Mouse (Mus musculus) myocyte (in vitro differentiated cells): Measurements from ENCODE around the gene Ephb4. TPM values are rescaled to one million over a fixed set of nuclear protein-coding genes. Genes with fewer than 3 reads are reported as not detected.

Experiments used
- H3K27me3 ChIP-seq: one replicate; pipeline ENCODE4 v1.6.1; 2011; ENCODE audit not compliant: control insufficient read depth, insufficient read depth, insufficient read length
- H3K36me3 ChIP-seq: one replicate; pipeline ENCODE4 v1.6.1; 2011; ENCODE audit not compliant: control insufficient read depth, insufficient read depth
- H3K4me2 ChIP-seq: one replicate; pipeline ENCODE4 v1.6.1; 2011; ENCODE audit warnings: low read depth, control low read depth
- H3K4me3 ChIP-seq: one replicate; pipeline ENCODE4 v1.5.1; 2011; ENCODE audit warnings: mild to moderate bottlenecking, control low read depth, moderate library complexity
- H3K79me2 ChIP-seq: one replicate; pipeline ENCODE4 v1.6.1; 2011; ENCODE audit not compliant: control insufficient read depth, insufficient read depth
- H3ac ChIP-seq: one replicate; pipeline ENCODE4 v1.6.1; 2011; ENCODE audit not compliant: control insufficient read depth, insufficient read length
- CEBPB ChIP-seq: IDR thresholded peaks from 2 replicates; pipeline ENCODE4 v1.6.1; 2011; ENCODE audit warnings: mild to moderate bottlenecking, moderate library complexity; ENCODE audit not compliant: poor library complexity, insufficient read depth, severe bottlenecking
- E2F4 ChIP-seq: IDR thresholded peaks from one replicate; pipeline ENCODE4 v1.6.1; 2011; ENCODE audit warnings: mild to moderate bottlenecking, control low read depth, moderate library complexity; ENCODE audit not compliant: insufficient read depth
- MAX ChIP-seq: IDR thresholded peaks from one replicate; pipeline ENCODE4 v1.6.1; 2011; ENCODE audit warnings: low read depth, mild to moderate bottlenecking, control low read depth
- MYOD1 ChIP-seq, 3 experiments: IDR thresholded peaks; one replicate each; pipeline ENCODE4 v1.6.1; 2011; ENCODE audit warnings: control low read depth in 2 of 3, low read depth in 2 of 3, mild to moderate bottlenecking in 2 of 3, moderate library complexity in 1 of 3; ENCODE audit not compliant: insufficient read length in 2 of 3, control insufficient read depth in 1 of 3
- MYOG ChIP-seq, 3 experiments: IDR thresholded peaks; one replicate each; pipeline ENCODE4 v1.6.1; 2011; ENCODE audit warnings: control low read depth in 2 of 3, low read depth in 2 of 3, mild to moderate bottlenecking in 2 of 3; ENCODE audit not compliant: insufficient read length in 2 of 3, control insufficient read depth in 1 of 3, insufficient read depth in 1 of 3
- POLR2A ChIP-seq: IDR thresholded peaks from one replicate; pipeline ENCODE4 v1.6.1; 2011; ENCODE audit warnings: low read depth, mild to moderate bottlenecking, control low read depth, moderate library complexity; ENCODE audit not compliant: insufficient read length
- POLR2AphosphoS2 ChIP-seq: IDR thresholded peaks from one replicate; pipeline ENCODE4 v1.6.1; 2011; ENCODE audit warnings: low read depth, control low read depth; ENCODE audit not compliant: insufficient read length
- REST ChIP-seq: IDR thresholded peaks from one replicate; pipeline ENCODE4 v1.6.1; 2011; ENCODE audit warnings: mild to moderate bottlenecking, control low read depth, moderate library complexity; ENCODE audit not compliant: insufficient read depth, insufficient read length
- SRF ChIP-seq: IDR thresholded peaks from one replicate; pipeline ENCODE4 v1.6.1; 2011; ENCODE audit warnings: low read depth; ENCODE audit not compliant: control insufficient read depth, insufficient read length
- TCF12 ChIP-seq: IDR thresholded peaks from one replicate; pipeline ENCODE4 v1.6.1; 2011; ENCODE audit warnings: mild to moderate bottlenecking, control low read depth; ENCODE audit not compliant: poor library complexity, insufficient read depth, severe bottlenecking
- TCF3 ChIP-seq: IDR thresholded peaks from one replicate; pipeline ENCODE4 v1.6.1; 2011; ENCODE audit warnings: low read depth, control low read depth; ENCODE audit not compliant: insufficient read length
- USF1 ChIP-seq: IDR thresholded peaks from one replicate; pipeline ENCODE4 v1.6.1; 2011; ENCODE audit warnings: low read depth, mild to moderate bottlenecking, control low read depth, moderate library complexity
- polyA plus RNA-seq: library from polyadenylated mRNA; unstranded; fragments of >200 nt; fragmentation: generic; extraction: Trizol; gene quantifications from one replicate; pipeline ENCODE4 v1.2.1, GENCODE M21; 2012; ENCODE audit warnings: missing spikeins

Ephb4 gene
- polyA plus RNA-seq, 1 experiment = 17.8 TPM

DNA sequence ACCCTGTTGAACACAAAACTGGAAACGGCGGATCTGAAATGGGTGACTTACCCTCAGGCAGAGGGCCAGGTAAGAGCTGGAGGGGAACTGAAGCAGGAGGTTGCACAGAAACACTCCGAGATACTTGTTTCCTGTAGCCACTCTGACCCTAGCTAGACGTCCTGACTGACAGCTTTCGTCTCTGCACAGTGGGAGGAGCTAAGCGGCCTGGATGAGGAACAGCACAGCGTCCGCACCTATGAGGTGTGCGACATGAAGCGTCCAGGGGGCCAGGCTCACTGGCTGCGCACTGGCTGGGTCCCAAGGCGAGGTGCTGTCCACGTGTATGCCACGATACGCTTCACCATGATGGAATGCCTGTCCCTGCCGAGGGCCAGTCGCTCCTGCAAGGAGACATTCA, 4.2 kb downstream of the Ephb4 start:
- no peak overlapping the region for H3K4me3 ChIP-seq
- no peaks in the 10 kb centered on the region for H3K36me3 ChIP-seq
- no peak overlapping the region for H3K4me2 ChIP-seq

GRCm38 (mm10) chr5:137358382-137358781, 8.5 kb downstream of the Ephb4 start:
- no peak for TF ChIP-seq TCF3
- TF ChIP-seq CEBPB = no peak
- no peak for TF ChIP-seq USF1
- TF ChIP-seq TCF12 = no peak
- no peak for TF ChIP-seq REST
- no peak for TF ChIP-seq MYOG (IDR thresholded peaks at IDR 0.05; ENCODE audit: control insufficient read depth in 1 of 3, insufficient read depth in 1 of 3, insufficient read length in 2 of 3, low read depth in 2 of 3)
- TF ChIP-seq SRF = no peak
- no peak overlapping the region for H3ac ChIP-seq
- H3K27me3 ChIP-seq = no peaks in the 10 kb centered on the region
- no peak overlapping the region for H3K4me2 ChIP-seq
- H3K79me2 ChIP-seq = no peaks in the 10 kb centered on the region
- H3K36me3 ChIP-seq = peaks cover 5% of the 10 kb centered on the region
- no peak overlapping the region for H3K4me3 ChIP-seq

More for the DNA sequence above, 4.2 kb downstream of the Ephb4 start:
- no peak for TF ChIP-seq TCF3
- no peak for TF ChIP-seq MYOG (IDR thresholded peaks at IDR 0.05; ENCODE audit: control insufficient read depth in 1 of 3, insufficient read depth in 1 of 3, insufficient read length in 2 of 3, low read depth in 2 of 3)
- TF ChIP-seq MAX = no peak
- no peak for TF ChIP-seq SRF
- TF ChIP-seq E2F4 = no peak
- Histone ChIP-seq H3K79me2 (peaks cover 12% of the 10 kb centered on the region), H3K27me3 (no peaks in the 10 kb centered on the region), H3ac (no peak overlapping the region)

GRCm38 (mm10) chr5:137369665-137370064, 19.8 kb downstream of the Ephb4 start:
- H3ac ChIP-seq = no peak overlapping the region
- no peak overlapping the region for H3K4me2 ChIP-seq
- H3K79me2 ChIP-seq = no peaks in the 10 kb centered on the region
- no peak overlapping the region for H3K4me3 ChIP-seq
- peaks cover 5% of the 10 kb centered on the region for H3K36me3 ChIP-seq
- no peaks in the 10 kb centered on the region for H3K27me3 ChIP-seq
- no peak for TF ChIP-seq MYOD1 (IDR thresholded peaks at IDR 0.05; ENCODE audit: control insufficient read depth in 1 of 3, insufficient read length in 2 of 3, low read depth in 2 of 3)
- no peak for TF ChIP-seq MYOG (IDR thresholded peaks at IDR 0.05; ENCODE audit: control insufficient read depth in 1 of 3, insufficient read depth in 1 of 3, insufficient read length in 2 of 3, low read depth in 2 of 3)
- TF ChIP-seq REST = no peak
- no peak for TF ChIP-seq TCF3
- TF ChIP-seq MAX = no peak
- no peak for TF ChIP-seq POLR2A

DNA sequence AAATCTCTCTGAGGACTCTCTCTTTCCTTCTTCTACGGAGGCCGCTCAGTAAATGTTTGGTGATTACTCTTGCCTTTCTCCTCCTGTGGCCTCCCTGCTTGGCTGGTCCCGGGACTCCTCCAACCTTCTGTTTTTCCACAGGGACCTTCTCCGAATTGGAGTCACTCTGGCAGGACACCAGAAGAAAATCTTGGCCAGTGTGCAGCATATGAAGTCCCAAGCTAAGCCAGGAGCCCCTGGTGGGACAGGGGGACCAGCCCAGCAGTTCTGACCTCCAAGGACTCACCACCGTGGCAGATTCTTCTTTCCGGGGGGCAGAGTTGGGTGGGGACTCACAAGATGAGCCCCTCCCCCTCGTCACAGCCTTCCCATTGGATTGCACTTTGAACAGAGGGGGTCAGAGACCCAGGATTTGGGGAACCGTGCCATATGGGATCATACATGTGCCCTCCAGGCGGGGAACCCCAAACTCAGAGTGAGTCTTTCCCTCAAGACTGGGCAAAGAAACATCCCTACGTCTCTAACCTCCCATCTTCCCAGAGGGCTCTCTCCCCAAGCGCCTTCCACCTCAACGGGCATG, 23.6 kb downstream of the Ephb4 start:
- H3K79me2 ChIP-seq = no peaks in the 10 kb centered on the region
- H3ac ChIP-seq = no peak overlapping the region
- no peaks in the 10 kb centered on the region for H3K36me3 ChIP-seq
- TF ChIP-seq POLR2AphosphoS2 (no peak), USF1 (no peak)
- no peak overlapping the region for H3K4me2 ChIP-seq
- no peaks in the 10 kb centered on the region for H3K27me3 ChIP-seq
- H3K4me3 ChIP-seq = no peak overlapping the region

DNA sequence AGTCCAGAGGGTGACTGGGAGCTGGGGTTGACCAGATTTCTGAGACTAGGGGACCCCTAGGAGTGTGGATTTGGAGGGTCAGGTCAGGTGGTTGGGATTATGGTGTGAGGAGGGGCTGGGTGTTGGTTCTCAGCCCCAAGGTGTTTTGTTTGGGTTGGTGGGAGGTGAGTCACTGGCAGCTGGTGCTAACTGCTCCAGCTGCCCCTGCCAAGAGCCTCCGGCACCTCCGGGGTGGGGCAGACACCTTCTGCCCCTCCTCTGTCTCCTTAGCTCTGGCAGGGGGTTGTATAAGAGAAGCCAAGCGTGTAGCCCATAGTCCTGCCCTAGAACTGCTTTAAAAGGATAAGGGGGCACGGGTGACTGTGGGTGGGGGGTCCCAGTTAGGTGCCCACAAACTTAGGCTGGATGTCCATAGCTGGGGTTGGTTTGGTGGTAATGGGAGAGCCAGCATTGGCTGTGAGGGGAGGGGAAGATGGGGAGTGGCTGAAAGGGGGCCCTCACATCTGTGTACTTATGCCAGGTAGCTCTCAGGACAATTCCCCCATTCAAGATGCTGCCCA, 24.7 kb downstream of the Ephb4 start:
- Histone ChIP-seq H3K27me3 (no peaks in the 10 kb centered on the region), H3K4me3 (no peak overlapping the region), H3K36me3 (no peaks in the 10 kb centered on the region), H3K79me2 (no peaks in the 10 kb centered on the region), H3ac (no peak overlapping the region), H3K4me2 (no peak overlapping the region)
- TF ChIP-seq MYOG (IDR thresholded peaks at IDR 0.05; ENCODE audit: control insufficient read depth in 1 of 3, insufficient read depth in 1 of 3, insufficient read length in 2 of 3, low read depth in 2 of 3) = peak in 1 of 3 experiments; percentile 39
- TF ChIP-seq POLR2A = no peak
- peak in 1 of 3 experiments; percentile 51 for TF ChIP-seq MYOD1 (IDR thresholded peaks at IDR 0.05; ENCODE audit: control insufficient read depth in 1 of 3, insufficient read length in 2 of 3, low read depth in 2 of 3)

GRCm38 (mm10) chr5:137375627-137376026, 25.7 kb downstream of the Ephb4 start:
- H3K4me3 ChIP-seq = no peak overlapping the region
- H3K79me2 ChIP-seq = no peaks in the 10 kb centered on the region
- no peak overlapping the region for H3ac ChIP-seq
- no peak overlapping the region for H3K4me2 ChIP-seq
- TF ChIP-seq POLR2AphosphoS2 (peak; percentile 26), MYOG (IDR thresholded peaks at IDR 0.05; ENCODE audit: control insufficient read depth in 1 of 3, insufficient read depth in 1 of 3, insufficient read length in 2 of 3, low read depth in 2 of 3) (no peak)
- no peaks in the 10 kb centered on the region for H3K36me3 ChIP-seq
- no peaks in the 10 kb centered on the region for H3K27me3 ChIP-seq
